Mouse (Mus musculus): ENCODE results near the gene Gm45808. TPM values are rescaled to one million over a fixed set of nuclear protein-coding genes. Genes with fewer than 3 reads are reported as not detected.
A peak's percentile ranks its signal among the peaks of the same experiment; 100 is the strongest.
"Not testable (repeated sequence)": the region's sequence is repeated elsewhere in the genome, so short reads cannot be mapped to it uniquely, and the experiment has no call there.

Gene Gm45808
- total RNA-seq, 2 experiments from 2014 or later = 8.7 to 12.3 TPM

GRCm38 (mm10) chr7:45509181-45509882, 22.7 kb upstream of the Gm45808 start:
- no peak for DNase-seq

GRCm38 (mm10) chr7:45508561-45508960, 21.9 kb upstream of the Gm45808 start:
- no peak for DNase-seq

- DNase-seq = no peak
Measured at GRCm38 (mm10) chr7:45507583-45507982, 21.0 kb upstream of the Gm45808 start.

- no peak for DNase-seq
Measured at GRCm38 (mm10) chr7:45498427-45498826, 11.8 kb upstream of the Gm45808 start.

GRCm38 (mm10) chr7:45494548-45494947, 7.9 kb upstream of the Gm45808 start:
- DNase-seq = peak; percentile 49 to 62

- DNase-seq = peak; percentile 69 to 79
Measured at GRCm38 (mm10) chr7:45492951-45493350, 6.3 kb upstream of the Gm45808 start.

GRCm38 (mm10) chr7:45492225-45492844, 5.7 kb upstream of the Gm45808 start:
- DNase-seq = no peak

GRCm38 (mm10) chr7:45491264-45491663, 4.7 kb upstream of the Gm45808 start:
- no peak for DNase-seq

GRCm38 (mm10) chr7:45490822-45491221, 4.2 kb upstream of the Gm45808 start:
- DNase-seq = no peak

GRCm38 (mm10) chr7:45489578-45489977, 3.0 kb upstream of the Gm45808 start:
- DNase-seq = no peak

GRCm38 (mm10) chr7:45488293-45489204, 1.9 kb upstream of the Gm45808 start, which contains the start of gene Dhdh:
Dhdh (minus strand) TSS chr7:45488805.
- DNase-seq = peak; percentile 79 to 88

- no peak for DNase-seq
Measured at GRCm38 (mm10) chr7:45487861-45488292, 1.3 kb upstream of the Gm45808 start.

GRCm38 (mm10) chr7:45486158-45486557, 453 bp downstream of the Gm45808 start:
- DNase-seq = no peak

GRCm38 (mm10) chr7:45484985-45485384, 1.6 kb downstream of the Gm45808 start:
- not testable (repeated sequence) for DNase-seq

- DNase-seq = no peak
Measured at GRCm38 (mm10) chr7:45482166-45482565, 4.4 kb downstream of the Gm45808 start.

- peak; percentile 69 to 80 for DNase-seq
Measured at GRCm38 (mm10) chr7:45481374-45481927, 5.2 kb downstream of the Gm45808 start, which contains the start of gene Tulp2. Tulp2 (plus strand) TSS chr7:45481877.

GRCm38 (mm10) chr7:45480310-45480709, 6.3 kb downstream of the Gm45808 start:
- DNase-seq = not testable (repeated sequence)

GRCm38 (mm10) chr7:45478774-45479173, 7.8 kb downstream of the Gm45808 start:
- DNase-seq = no peak

GRCm38 (mm10) chr7:45477003-45477402, 9.6 kb downstream of the Gm45808 start:
- DNase-seq = peak; percentile 69 to 80

- DNase-seq = no peak
Measured at GRCm38 (mm10) chr7:45476453-45476852, 10.2 kb downstream of the Gm45808 start.

- no peak for DNase-seq
Measured at GRCm38 (mm10) chr7:45475291-45475969, 11.2 kb downstream of the Gm45808 start.

- DNase-seq = peak; percentile 70 to 89
Measured at GRCm38 (mm10) chr7:45470869-45471268, 15.7 kb downstream of the Gm45808 start.
